Mouse (Mus musculus) lung, embryonic 16.5 days (tissue): ENCODE data around the gene P3h2. TPM values are rescaled to one million over a fixed set of nuclear protein-coding genes. Genes with fewer than 3 reads are reported as not detected.

Source experiments
- ATAC-seq: fragments of 200-750 bp; cut with Nextera tagmentation; 2 replicates; pipeline ENCODE4 v1.8.0; 2017; ENCODE audit warnings: low read depth, mild to moderate bottlenecking, moderate library complexity
- H3K27ac ChIP-seq: fragments of 300-500 bp; sonication (generic); 2 replicates; pipeline ENCODE4 v1.5.1; 2014; ENCODE audit warnings: mild to moderate bottlenecking, control low read depth, low read length
- H3K27me3 ChIP-seq: fragments of 300-500 bp; sonication (generic); 2 replicates; pipeline ENCODE4 v1.6.1; 2014; ENCODE audit warnings: low read depth, low read length, mixed read lengths; ENCODE audit not compliant: control insufficient read depth, insufficient read depth
- H3K36me3 ChIP-seq: fragments of 300-500 bp; sonication (generic); 2 replicates; pipeline ENCODE4 v1.6.1; 2014; ENCODE audit warnings: low read length; ENCODE audit not compliant: control insufficient read depth, insufficient read depth
- H3K4me1 ChIP-seq: fragments of 300-500 bp; sonication (generic); replicated peaks from 2 replicates; pipeline ENCODE4 v1.6.1; 2014; ENCODE audit warnings: low read length, mixed read lengths; ENCODE audit not compliant: control insufficient read depth, insufficient read depth
- H3K4me2 ChIP-seq: fragments of 300-500 bp; sonication (generic); 2 replicates; pipeline ENCODE4 v1.6.1; 2014; ENCODE audit warnings: low read depth, low read length, control low read depth
- H3K4me3 ChIP-seq: fragments of 300-500 bp; sonication (generic); 2 replicates; pipeline ENCODE4 v1.5.1; 2014; ENCODE audit warnings: mild to moderate bottlenecking, low read length, control low read depth
- H3K9ac ChIP-seq: fragments of 300-500 bp; sonication (generic); 2 replicates; pipeline ENCODE4 v1.6.1; 2014; ENCODE audit warnings: low read length, control low read depth
- H3K9me3 ChIP-seq: fragments of 300-500 bp; sonication (generic); 2 replicates; pipeline ENCODE4 v1.6.1; 2016; ENCODE audit warnings: low read length; ENCODE audit not compliant: control insufficient read depth
- WGBS: fragments of 180-500 bp; shearing (Covaris S2); extraction: QIAGEN DNeasy Blood & Tissue Kit; methylation state at CpG from one replicate; pipeline ENCODE4 v1.1.7; 2014; 5-methylcytosine and 5-hydroxymethylcytosine counted together
- polyA plus RNA-seq: library from polyadenylated mRNA; unstranded; fragments of >200 nt; fragmentation: Nextera tagmentation; extraction: Ambion mirVana; gene quantifications from 2 replicates; pipeline ENCODE4 v1.2.1, GENCODE M21; 2015

P3h2 gene
- polyA plus RNA-seq, 1 experiment from 2014 or later = 4.0 TPM

DNA sequence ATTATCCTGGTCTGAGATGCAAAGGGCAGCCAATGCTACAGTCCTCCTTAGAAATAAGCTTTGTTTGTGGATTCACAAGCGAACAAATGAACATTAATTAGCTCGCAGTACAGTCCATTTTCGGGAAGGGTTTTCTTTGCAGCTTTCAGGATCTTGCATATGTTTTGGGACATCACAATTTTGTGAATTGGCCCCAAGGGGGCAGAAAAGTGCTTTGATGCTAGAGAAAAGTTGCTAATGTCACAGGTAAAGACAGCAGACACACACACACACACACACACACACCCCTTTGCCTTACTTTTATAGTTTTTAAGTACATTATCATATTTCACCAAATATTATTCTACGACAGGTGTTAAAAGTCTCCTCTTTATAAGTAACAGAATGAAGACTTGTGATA lies 82.2 kb downstream of the P3h2 start:
- Histone ChIP-seq H3K27ac (no peak overlapping the region), H3K4me2 (no peak overlapping the region), H3K36me3 (no peaks in the 10 kb centered on the region), H3K4me3 (no peak overlapping the region), H3K9ac (no peak overlapping the region), H3K27me3 (no peaks in the 10 kb centered on the region), H3K9me3 (no peaks in the 10 kb centered on the region), H3K4me1 (peaks cover 9% of the 10 kb centered on the region)
- whole genome bisulfite sequencing = 77% methylated on average over 4 of the region's 4 CpGs
- no peak for ATAC-seq

GRCm38 (mm10) chr16:26021759-26022158 lies 83.8 kb downstream of the P3h2 start:
- no peak overlapping the region for H3K27ac ChIP-seq
- H3K27me3 ChIP-seq = no peaks in the 10 kb centered on the region
- no peaks in the 10 kb centered on the region for H3K36me3 ChIP-seq
- no peak overlapping the region for H3K9ac ChIP-seq
- no peak overlapping the region for H3K4me2 ChIP-seq
- H3K9me3 ChIP-seq = no peaks in the 10 kb centered on the region
- H3K4me3 ChIP-seq = no peak overlapping the region
- peaks cover 9% of the 10 kb centered on the region for H3K4me1 ChIP-seq
- ATAC-seq = no peak
- WGBS = 50% methylated on average over 2 of the region's 2 CpGs

DNA sequence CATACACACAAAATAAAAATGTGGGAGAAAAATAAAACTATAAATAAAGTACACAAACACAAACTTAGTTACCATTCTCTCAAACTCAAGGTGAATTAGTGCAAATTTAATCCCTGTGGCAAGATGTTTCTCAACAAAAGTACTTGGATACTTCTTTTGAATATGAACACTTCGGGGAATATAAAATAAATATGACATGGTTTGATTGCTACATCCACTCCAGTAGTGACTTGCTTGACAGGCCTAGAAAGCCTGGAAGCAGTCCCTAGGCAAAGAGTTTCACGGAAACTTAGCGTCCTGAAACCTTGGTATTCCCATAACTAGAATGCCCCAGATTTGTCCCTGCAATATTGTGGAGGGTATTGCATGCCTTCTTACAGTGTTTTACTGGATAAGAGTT lies 99.8 kb downstream of the P3h2 start:
- Histone ChIP-seq H3K9ac (no peak overlapping the region), H3K4me2 (no peak overlapping the region)
- WGBS = 89% methylated on average over 3 of the region's 3 CpGs

GRCm38 (mm10) chr16:26003261-26003660 lies 102.3 kb downstream of the P3h2 start:
- no peak overlapping the region for H3K27ac ChIP-seq
- peaks cover 4% of the 10 kb centered on the region; the same call in 1 of the 2 replicates for H3K4me1 ChIP-seq
- no peak overlapping the region for H3K9ac ChIP-seq
- H3K27me3 ChIP-seq = no peaks in the 10 kb centered on the region
- H3K4me2 ChIP-seq = no peak overlapping the region
- H3K4me3 ChIP-seq = no peak overlapping the region
- H3K9me3 ChIP-seq = no peaks in the 10 kb centered on the region
- ATAC-seq = 0 out of 2 replicates have a peak, but pooled peaks have one; percentile 28
- no peaks in the 10 kb centered on the region for H3K36me3 ChIP-seq
- WGBS = 35% methylated on average over 4 of the region's 4 CpGs

More for the DNA sequence above, 99.8 kb downstream of the P3h2 start:
- Histone ChIP-seq H3K4me3 (no peak overlapping the region), H3K27ac (no peak overlapping the region), H3K9me3 (no peaks in the 10 kb centered on the region), H3K27me3 (no peaks in the 10 kb centered on the region), H3K4me1 (peaks cover 4% of the 10 kb centered on the region; the same call in 1 of the 2 replicates), H3K36me3 (no peaks in the 10 kb centered on the region)
- ATAC-seq = no peak

DNA sequence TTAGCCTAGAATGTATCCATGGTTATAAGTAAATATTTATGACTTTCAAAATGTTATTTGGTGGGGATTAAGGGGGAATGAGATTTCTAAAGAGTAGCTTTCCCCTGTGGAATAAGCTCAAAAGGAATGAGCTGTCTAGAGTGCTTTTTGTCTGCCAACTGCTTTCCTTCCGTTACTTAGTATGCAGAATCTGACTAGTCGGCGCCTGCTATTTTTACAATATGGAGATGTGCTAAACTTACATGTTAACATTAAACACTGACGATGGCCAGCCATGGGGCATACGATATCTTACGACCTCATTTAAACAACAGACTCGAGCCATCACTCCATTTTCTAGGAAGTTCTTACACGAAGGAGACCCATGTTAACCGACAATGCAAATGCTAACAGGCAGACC lies 102.7 kb downstream of the P3h2 start:
- Histone ChIP-seq H3K27ac (no peak overlapping the region), H3K9ac (no peak overlapping the region), H3K27me3 (no peaks in the 10 kb centered on the region), H3K4me2 (no peak overlapping the region), H3K4me3 (no peak overlapping the region), H3K36me3 (no peaks in the 10 kb centered on the region), H3K4me1 (peaks cover 4% of the 10 kb centered on the region; the same call in 1 of the 2 replicates), H3K9me3 (no peaks in the 10 kb centered on the region)
- ATAC-seq = no peak
- WGBS = 58% methylated on average over 9 of the region's 9 CpGs

DNA sequence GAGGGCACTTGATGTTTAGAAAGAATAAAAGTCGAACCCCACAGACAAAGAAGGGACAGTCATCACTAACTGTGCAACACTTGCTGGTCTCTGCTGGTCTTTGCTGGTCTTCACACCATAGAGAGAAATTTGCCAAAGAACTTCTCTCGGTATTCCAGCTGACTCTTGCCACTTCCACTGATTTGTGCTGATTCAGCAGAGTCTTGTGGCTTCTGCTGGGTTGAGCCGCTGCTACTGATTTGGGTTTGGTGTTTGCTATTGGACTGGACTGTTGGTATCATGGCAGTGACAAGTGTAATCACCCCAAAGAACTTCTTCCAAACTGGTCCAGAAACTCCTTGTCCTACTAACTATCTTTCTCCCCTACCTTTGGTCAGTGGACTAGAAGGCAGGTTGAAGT lies 111.0 kb downstream of the P3h2 start:
- ATAC-seq = no peak
- Histone ChIP-seq H3K4me2 (no peak overlapping the region), H3K4me3 (no peak overlapping the region), H3K9ac (no peak overlapping the region), H3K27me3 (no peaks in the 10 kb centered on the region), H3K4me1 (no peaks in the 10 kb centered on the region), H3K9me3 (no peaks in the 10 kb centered on the region), H3K27ac (no peak overlapping the region), H3K36me3 (no peaks in the 10 kb centered on the region)
- WGBS = 79% methylated on average over 3 of the region's 3 CpGs

- no peak for ATAC-seq
These were observed 118.4 kb downstream of the P3h2 start for GRCm38 (mm10) chr16:25987221-25987620.

DNA sequence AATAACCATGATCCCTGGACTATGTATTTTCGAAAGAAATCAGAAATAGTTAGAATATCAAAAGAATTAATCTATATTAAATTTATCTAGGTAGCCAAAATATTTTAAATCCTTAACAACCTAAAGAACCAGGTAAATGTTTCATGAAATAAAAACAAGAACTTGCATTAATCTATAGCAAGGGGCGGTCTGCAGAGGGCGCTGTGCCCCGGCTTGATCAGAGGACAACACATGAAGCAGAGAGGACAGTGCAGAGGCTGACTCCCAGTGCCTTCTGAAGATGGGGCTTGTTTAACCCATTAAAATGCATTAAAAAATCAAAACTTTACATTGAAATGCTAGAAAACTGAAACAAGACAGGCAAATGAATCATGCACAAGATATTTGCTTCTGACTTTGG lies 121.9 kb downstream of the P3h2 start:
- Histone ChIP-seq H3K9ac (no peak overlapping the region), H3K27ac (no peak overlapping the region), H3K4me2 (no peak overlapping the region), H3K36me3 (peaks cover 3% of the 10 kb centered on the region; the same call in 1 of the 2 replicates), H3K4me1 (no peaks in the 10 kb centered on the region), H3K27me3 (no peaks in the 10 kb centered on the region), H3K9me3 (no peaks in the 10 kb centered on the region), H3K4me3 (no peak overlapping the region)
- WGBS = 42% methylated on average over 4 of the region's 4 CpGs
- no peak for ATAC-seq

More at GRCm38 (mm10) chr16:25987221-25987620, 118.4 kb downstream of the P3h2 start:
- H3K4me2 ChIP-seq = no peak overlapping the region
- H3K4me1 ChIP-seq = no peaks in the 10 kb centered on the region
- peaks cover 3% of the 10 kb centered on the region; the same call in 1 of the 2 replicates for H3K36me3 ChIP-seq
- H3K9me3 ChIP-seq = no peaks in the 10 kb centered on the region
- no peak overlapping the region for H3K9ac ChIP-seq
- no peak overlapping the region for H3K4me3 ChIP-seq
- WGBS = 95% methylated on average over 5 of the region's 5 CpGs
- H3K27me3 ChIP-seq = no peaks in the 10 kb centered on the region
- no peak overlapping the region for H3K27ac ChIP-seq

- Histone ChIP-seq H3K4me1 (no peaks in the 10 kb centered on the region), H3K9me3 (no peaks in the 10 kb centered on the region), H3K4me2 (no peak overlapping the region), H3K36me3 (no peaks in the 10 kb centered on the region), H3K27ac (no peak overlapping the region), H3K4me3 (no peak overlapping the region), H3K9ac (no peak overlapping the region), H3K27me3 (no peaks in the 10 kb centered on the region)
- 34% methylated on average over 3 of the region's 3 CpGs for WGBS
- ATAC-seq = no peak
These were observed 126.5 kb downstream of the P3h2 start for GRCm38 (mm10) chr16:25979037-25979436.

- Histone ChIP-seq H3K36me3 (no peaks in the 10 kb centered on the region), H3K4me1 (no peaks in the 10 kb centered on the region), H3K9ac (no peak overlapping the region), H3K4me2 (no peak overlapping the region), H3K27ac (no peak overlapping the region), H3K4me3 (no peak overlapping the region), H3K9me3 (no peaks in the 10 kb centered on the region), H3K27me3 (no peaks in the 10 kb centered on the region)
- 76% methylated on average over 2 of the region's 2 CpGs for WGBS
- ATAC-seq = no peak
These were observed 128.4 kb downstream of the P3h2 start for GRCm38 (mm10) chr16:25977210-25977609.
